Mouse (Mus musculus) intestine, embryonic 16.5 days (tissue): ENCODE measurements around the gene Pwwp2b. TPM values are rescaled to one million over a fixed set of nuclear protein-coding genes. Genes with fewer than 3 reads are reported as not detected.

Experiments
- ATAC-seq: fragments of 200-750 bp; cut with Nextera tagmentation; 2 replicates; pipeline ENCODE4 v1.8.0; 2017; ENCODE audit warnings: moderate TSS enrichment, moderate library complexity
- H3K27ac ChIP-seq: fragments of 300-500 bp; sonication (generic); 2 replicates; pipeline ENCODE4 v1.5.1; 2014; ENCODE audit warnings: mild to moderate bottlenecking, low read length
- H3K27me3 ChIP-seq: fragments of 300-500 bp; sonication (generic); replicated peaks from 2 replicates; pipeline ENCODE4 v1.6.1; 2014; ENCODE audit warnings: low read length, control low read depth, mixed read lengths; ENCODE audit not compliant: control insufficient read depth, insufficient read depth
- H3K36me3 ChIP-seq: fragments of 300-500 bp; sonication (generic); 2 replicates; pipeline ENCODE4 v1.6.1; 2014; ENCODE audit warnings: low read length, control low read depth; ENCODE audit not compliant: control insufficient read depth, insufficient read depth
- H3K4me1 ChIP-seq: fragments of 300-500 bp; sonication (generic); 2 replicates; pipeline ENCODE4 v1.6.1; 2014; ENCODE audit warnings: low read length, control low read depth, mixed read lengths; ENCODE audit not compliant: control insufficient read depth, insufficient read depth
- H3K4me2 ChIP-seq: fragments of 300-500 bp; sonication (generic); 2 replicates; pipeline ENCODE4 v1.6.1; 2014; ENCODE audit warnings: low read depth, low read length, control low read depth
- H3K4me3 ChIP-seq: fragments of 300-500 bp; sonication (generic); 2 replicates; pipeline ENCODE4 v1.5.1; 2014; ENCODE audit warnings: mild to moderate bottlenecking, low read length
- H3K9ac ChIP-seq: fragments of 300-500 bp; sonication (generic); 2 replicates; pipeline ENCODE4 v1.6.1; 2014; ENCODE audit warnings: low read depth, low read length
- H3K9me3 ChIP-seq: fragments of 300-500 bp; sonication (generic); 2 replicates; pipeline ENCODE4 v1.6.1; 2016; ENCODE audit warnings: low read length, control low read depth; ENCODE audit not compliant: control insufficient read depth
- WGBS: fragments of 180-500 bp; shearing (Covaris S2); extraction: QIAGEN DNeasy Blood & Tissue Kit; methylation state at CpG from one replicate; pipeline ENCODE4 v1.1.7; 2014; 5-methylcytosine and 5-hydroxymethylcytosine counted together
- polyA plus RNA-seq: library from polyadenylated mRNA; unstranded; fragments of >200 nt; fragmentation: Nextera tagmentation; extraction: Ambion mirVana; gene quantifications from 2 replicates; pipeline ENCODE4 v1.2.1, GENCODE M21; 2015

The Pwwp2b gene
- polyA plus RNA-seq, 1 experiment from 2014 or later: 24.3 TPM

DNA sequence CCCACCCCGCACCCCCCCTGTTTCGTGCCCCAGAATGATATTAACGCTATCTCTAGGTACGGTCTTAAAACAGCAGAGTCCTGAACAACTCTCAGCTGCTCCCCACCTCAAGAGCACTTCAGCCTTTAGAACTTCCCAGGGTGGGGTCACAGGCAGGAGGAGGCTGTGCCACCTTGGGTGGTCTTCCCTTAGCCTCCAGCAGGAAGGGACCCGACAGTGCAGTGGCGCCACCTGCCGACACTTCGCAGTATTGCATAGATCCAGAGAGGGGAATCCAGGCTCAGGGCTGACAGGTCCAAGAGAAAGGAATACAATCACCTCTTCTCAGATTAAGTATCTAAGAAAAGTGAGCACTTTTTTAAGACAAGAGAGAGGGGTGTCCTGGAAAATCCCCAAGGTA is 51.1 kb downstream of the Pwwp2b start:
- peak; percentile 26; the same call in 1 of the 2 replicates for ATAC-seq
- 22% methylated on average over 8 of the region's 8 CpGs for WGBS
- Histone ChIP-seq H3K27ac (no peak overlapping the region), H3K4me2 (0 out of 2 replicates have a peak overlapping the region, but pooled peaks have one; percentile 24), H3K9me3 (no peaks in the 10 kb centered on the region), H3K27me3 (no peaks in the 10 kb centered on the region), H3K4me1 (peaks cover 13% of the 10 kb centered on the region), H3K36me3 (no peaks in the 10 kb centered on the region), H3K4me3 (no peak overlapping the region), H3K9ac (no peak overlapping the region)

DNA sequence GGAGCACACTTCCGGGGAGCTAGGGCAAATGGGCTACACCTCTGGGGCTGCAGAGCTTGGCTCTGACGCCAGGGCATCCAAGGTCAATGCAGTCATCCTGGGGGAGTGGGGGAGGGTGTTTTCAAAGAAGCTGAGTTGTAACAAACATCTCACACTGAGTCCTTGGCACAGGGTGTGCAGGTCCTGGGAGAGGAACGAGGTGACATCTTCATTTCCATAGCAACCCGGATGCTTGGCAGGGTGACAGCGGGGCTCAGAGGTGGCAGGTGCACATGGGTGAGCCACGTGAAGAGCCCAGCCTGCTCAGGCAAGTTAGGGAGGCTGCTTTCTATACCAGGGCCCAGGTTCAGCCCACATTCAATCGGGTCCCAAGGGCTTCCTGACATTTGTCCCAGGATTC is 52.1 kb downstream of the Pwwp2b start:
- Histone ChIP-seq H3K4me1 (peaks cover 9% of the 10 kb centered on the region), H3K9ac (no peak overlapping the region), H3K9me3 (no peaks in the 10 kb centered on the region), H3K4me3 (no peak overlapping the region), H3K36me3 (no peaks in the 10 kb centered on the region), H3K4me2 (no peak overlapping the region), H3K27me3 (no peaks in the 10 kb centered on the region), H3K27ac (no peak overlapping the region)
- no peak for ATAC-seq
- 61% methylated on average over 7 of the region's 7 CpGs for WGBS

DNA sequence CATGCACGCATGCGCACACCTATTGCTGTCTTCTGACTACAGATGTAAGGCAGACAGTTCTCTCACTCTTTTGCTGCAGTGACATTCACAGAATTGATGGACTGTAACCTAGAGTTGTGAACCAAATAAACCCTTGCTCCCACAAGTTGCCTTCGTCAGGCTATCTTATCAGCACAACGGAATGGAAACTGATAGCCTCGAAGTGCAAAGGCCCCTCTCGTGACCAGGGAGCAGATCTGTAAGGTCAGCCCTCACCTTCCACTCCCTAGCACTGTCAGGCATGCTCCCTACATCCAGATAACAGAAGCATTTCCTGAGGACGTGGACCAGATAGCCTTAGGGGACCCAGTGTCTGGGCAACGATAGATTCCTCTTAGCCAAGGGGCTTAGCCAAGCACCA is 53.2 kb downstream of the Pwwp2b start:
- 59% methylated on average over 8 of the region's 8 CpGs for WGBS
- no peak overlapping the region for H3K4me2 ChIP-seq
- H3K4me3 ChIP-seq: no peak overlapping the region
- no peaks in the 10 kb centered on the region for H3K36me3 ChIP-seq
- ATAC-seq: peak; percentile 45
- no peak overlapping the region for H3K27ac ChIP-seq
- peaks cover 3% of the 10 kb centered on the region; the same call in 1 of the 2 replicates for H3K4me1 ChIP-seq
- no peaks in the 10 kb centered on the region for H3K9me3 ChIP-seq
- no peak overlapping the region for H3K9ac ChIP-seq
- no peaks in the 10 kb centered on the region for H3K27me3 ChIP-seq

DNA sequence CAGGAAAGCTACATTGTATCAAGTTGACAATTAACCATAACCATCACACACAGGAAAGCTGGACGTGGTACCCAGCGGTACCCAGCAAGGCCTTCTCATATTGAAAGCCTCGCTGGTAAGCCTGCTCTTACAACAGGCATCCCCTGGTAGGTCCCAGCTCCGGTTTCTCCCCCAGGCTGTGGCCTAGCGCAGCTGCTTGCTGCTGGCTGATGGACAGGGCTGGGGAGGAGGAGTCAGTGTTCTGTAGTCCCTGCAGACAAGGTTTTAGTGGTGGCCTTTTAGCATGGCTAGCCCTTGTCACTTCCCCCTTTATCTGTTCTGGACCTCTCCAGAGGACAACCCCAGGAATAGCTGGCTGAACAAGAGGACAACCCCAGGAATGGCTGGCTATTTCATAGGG is 54.0 kb downstream of the Pwwp2b start:
- no peak for ATAC-seq
- Histone ChIP-seq H3K4me1 (no peaks in the 10 kb centered on the region), H3K27me3 (no peaks in the 10 kb centered on the region), H3K4me2 (no peak overlapping the region), H3K9ac (no peak overlapping the region), H3K9me3 (no peaks in the 10 kb centered on the region), H3K27ac (no peak overlapping the region), H3K4me3 (no peak overlapping the region), H3K36me3 (no peaks in the 10 kb centered on the region)
- 65% methylated on average over 5 of the region's 5 CpGs for WGBS

DNA sequence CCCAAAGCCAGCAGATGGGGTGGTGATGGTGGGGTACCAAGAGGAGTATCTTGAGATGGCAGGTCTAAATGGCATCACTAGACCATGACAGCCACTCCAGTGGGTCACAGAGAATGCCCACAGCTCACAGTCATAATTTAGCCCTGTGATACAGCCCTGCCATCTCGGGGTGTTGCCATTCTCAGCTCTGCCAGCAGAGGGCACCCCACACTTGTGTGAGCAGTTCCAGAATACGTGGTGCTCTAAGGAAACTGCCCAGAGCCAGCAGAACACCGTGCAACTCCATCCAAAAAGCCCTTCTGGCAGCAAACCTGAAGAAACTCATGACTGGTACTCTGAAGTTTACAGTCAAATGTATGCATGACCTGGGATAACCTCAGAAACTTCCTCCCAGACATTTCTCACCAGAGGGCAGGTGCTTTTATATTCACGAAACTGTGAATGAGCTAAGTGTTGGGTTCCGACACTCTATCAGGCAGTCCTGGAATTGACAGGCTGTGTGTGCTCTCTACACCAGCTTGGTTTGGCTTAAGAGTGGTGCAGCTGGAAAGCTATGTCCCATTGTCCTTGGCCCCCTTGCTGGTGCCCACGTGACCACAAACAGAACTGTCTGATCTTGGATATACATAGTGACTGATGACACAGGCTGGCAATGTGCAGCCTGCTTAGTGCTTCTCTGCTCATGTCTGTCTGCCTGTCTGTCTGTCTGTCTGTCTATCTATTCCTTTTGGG is 55.2 kb downstream of the Pwwp2b start:
- Histone ChIP-seq H3K9ac (no peak overlapping the region), H3K27me3 (no peaks in the 10 kb centered on the region), H3K27ac (no peak overlapping the region), H3K4me3 (no peak overlapping the region), H3K36me3 (no peaks in the 10 kb centered on the region), H3K4me1 (peaks cover 2% of the 10 kb centered on the region), H3K9me3 (no peaks in the 10 kb centered on the region), H3K4me2 (no peak overlapping the region)
- ATAC-seq: peak; percentile 57
- WGBS: 39% methylated on average over 6 of the region's 6 CpGs

DNA sequence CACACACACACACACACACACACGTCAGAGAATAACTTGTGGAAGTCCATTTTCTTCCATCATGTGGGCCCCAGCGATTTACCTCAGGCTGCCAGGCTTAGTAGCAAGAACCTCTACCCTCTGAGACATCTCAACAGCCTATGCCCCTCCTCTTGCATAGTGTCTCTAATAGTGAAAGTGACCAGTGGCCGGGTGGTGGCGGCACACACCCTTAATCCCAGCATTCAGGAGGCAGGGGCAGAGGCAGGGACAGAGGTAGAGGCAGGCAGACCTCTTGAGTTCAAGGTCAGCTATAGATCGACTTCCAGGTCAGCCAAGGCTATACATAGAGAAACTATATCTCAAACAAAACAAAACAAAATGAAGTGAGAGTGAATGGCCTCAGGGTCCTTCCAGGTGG is 56.0 kb downstream of the Pwwp2b start:
- H3K36me3 ChIP-seq: no peaks in the 10 kb centered on the region
- 40% methylated on average over 5 of the region's 5 CpGs for WGBS
- H3K27me3 ChIP-seq: no peaks in the 10 kb centered on the region
- peaks cover 11% of the 10 kb centered on the region for H3K4me1 ChIP-seq
- no peaks in the 10 kb centered on the region for H3K9me3 ChIP-seq
- H3K27ac ChIP-seq: no peak overlapping the region
- ATAC-seq: no peak
- no peak overlapping the region for H3K4me3 ChIP-seq
- H3K9ac ChIP-seq: no peak overlapping the region
- no peak overlapping the region for H3K4me2 ChIP-seq

DNA sequence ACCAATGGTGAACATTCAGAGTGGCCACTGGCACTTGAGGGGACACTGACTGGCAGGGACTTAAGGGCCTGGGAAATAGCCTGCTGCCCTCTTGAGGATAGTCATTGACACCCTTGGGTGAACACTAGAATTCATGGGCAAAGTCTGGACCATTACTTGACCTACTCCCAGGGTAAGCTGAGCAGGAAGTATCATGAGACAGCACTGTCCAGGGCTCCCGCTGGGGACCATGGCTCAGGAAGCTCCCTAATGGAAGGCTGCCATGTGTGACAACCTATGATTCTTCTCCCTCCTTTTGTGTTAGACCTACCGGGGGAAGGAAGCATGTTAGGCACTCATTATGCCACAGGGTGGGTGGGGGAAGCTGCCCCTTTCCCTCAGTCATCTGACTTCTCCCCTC is 58.8 kb downstream of the Pwwp2b start:
- Histone ChIP-seq H3K4me3 (no peak overlapping the region), H3K9me3 (no peaks in the 10 kb centered on the region), H3K9ac (no peak overlapping the region), H3K27me3 (no peaks in the 10 kb centered on the region), H3K4me1 (peaks cover 19% of the 10 kb centered on the region), H3K36me3 (no peaks in the 10 kb centered on the region), H3K27ac (no peak overlapping the region), H3K4me2 (no peak overlapping the region)
- 75% methylated on average over 2 of the region's 2 CpGs for WGBS
- ATAC-seq: no peak

DNA sequence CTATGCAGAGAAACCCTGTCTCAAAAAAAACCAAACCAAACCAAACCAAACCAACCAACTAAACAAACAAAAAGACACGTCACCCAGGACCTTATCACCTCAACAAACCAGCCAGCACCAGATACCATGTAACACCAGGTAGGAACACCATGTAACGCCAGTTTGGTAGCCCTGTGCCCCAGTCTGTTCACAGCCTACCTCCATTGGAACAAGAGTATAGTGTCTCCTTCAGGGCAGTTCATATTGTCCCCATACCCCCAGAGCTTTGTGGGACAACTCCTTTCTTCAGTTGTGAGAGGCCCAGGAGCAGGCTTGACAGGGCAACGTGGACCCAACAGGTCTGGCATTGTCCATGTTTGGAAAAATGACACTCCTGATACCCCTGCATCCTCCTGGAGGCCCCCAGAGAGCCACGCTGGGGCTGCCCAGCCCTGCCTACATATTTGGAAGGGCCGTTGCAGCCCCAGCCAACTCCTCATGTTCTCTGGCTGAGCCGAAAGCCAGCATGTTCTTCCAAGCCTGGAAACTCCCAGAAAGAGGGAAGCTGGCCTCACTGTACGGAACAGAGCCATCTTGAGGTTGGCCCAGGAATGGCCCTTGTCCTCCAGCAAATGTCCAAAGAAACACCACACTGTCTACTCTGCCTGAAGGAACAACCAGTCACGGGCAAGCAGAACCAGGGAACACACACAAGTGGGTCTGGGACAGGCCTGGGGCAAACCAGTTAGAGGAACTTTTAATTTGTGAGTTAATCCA is 60.0 kb downstream of the Pwwp2b start:
- Histone ChIP-seq H3K4me2 (no peak overlapping the region), H3K9me3 (no peaks in the 10 kb centered on the region), H3K36me3 (no peaks in the 10 kb centered on the region), H3K4me3 (no peak overlapping the region), H3K27me3 (no peaks in the 10 kb centered on the region), H3K4me1 (peaks cover 19% of the 10 kb centered on the region), H3K9ac (no peak overlapping the region), H3K27ac (peak overlapping the region; percentile 51)
- 81% methylated on average over 8 of the region's 8 CpGs for WGBS
- ATAC-seq: no peak

DNA sequence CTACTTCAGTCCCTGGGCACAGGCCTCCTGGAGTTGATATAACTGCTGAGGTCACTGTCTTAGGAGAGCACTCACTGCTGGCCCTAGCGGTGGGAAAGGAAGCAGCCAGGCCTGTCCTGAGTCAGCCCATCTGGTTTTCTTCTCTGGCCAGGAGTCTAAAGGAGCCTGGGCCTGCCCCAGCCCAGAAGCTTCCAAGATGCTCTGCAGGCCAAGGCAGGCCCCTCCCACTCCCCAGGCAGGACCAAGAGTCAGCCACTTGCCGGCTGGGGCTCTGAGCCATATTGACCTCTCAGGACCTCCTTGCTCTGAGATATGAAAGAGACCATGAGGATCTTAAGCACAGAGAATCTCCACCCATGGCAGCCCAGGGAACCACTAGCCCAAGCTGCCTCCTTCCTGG is 60.8 kb downstream of the Pwwp2b start:
- H3K4me2 ChIP-seq: no peak overlapping the region
- H3K27me3 ChIP-seq: no peaks in the 10 kb centered on the region
- H3K27ac ChIP-seq: peak overlapping the region; percentile 51
- H3K4me1 ChIP-seq: peaks cover 19% of the 10 kb centered on the region
- 24% methylated on average over 2 of the region's 2 CpGs for WGBS
- peak; percentile 71 for ATAC-seq
- no peak overlapping the region for H3K4me3 ChIP-seq
- no peaks in the 10 kb centered on the region for H3K36me3 ChIP-seq
- no peak overlapping the region for H3K9ac ChIP-seq
- no peaks in the 10 kb centered on the region for H3K9me3 ChIP-seq
